ENCODE assay signal across 34 mouse cellular contexts in genomic region chr11:83646356-83647149, GRCm38 (mm10). TPM values are rescaled to one million over a fixed set of nuclear protein-coding genes. Genes with fewer than 3 reads are reported as not detected.
DNase-seq lines count a peak whose midpoint lies in the region; TF ChIP-seq lines count a peak whose summit lies in the region.
"Had no signal": no experiment of that assay in that cellular context is flagged by ENCODE, and none has a peak within 500 bp of the region (broad histone marks: within the 10 kb centered on the region; RNA-seq: fewer than 3 reads in every experiment).

No protein-coding gene starts in this region.

- TF ChIP-seq POLR2A in bone marrow macrophage, adult 2 months (IDR thresholded peaks at IDR 0.05; ENCODE audit: borderline replicate concordance, low read depth, low read length): no peak

- WGBS in macrophage (ENCODE audit: missing documents): 98% methylated on average over 6 of the region's 6 CpGs

- peak; percentile 16 for DNase-seq in adrenal gland, postnatal 10 days
- no peak for DNase-seq in adrenal gland, postnatal 4 days (ENCODE audit: low spot score in 2 of 2)
- peak; percentile 76 for DNase-seq in heart, adult 11 months
- no peak for DNase-seq in heart, postnatal 10 days
- no peak for DNase-seq in kidney, adult 11 months
- no peak for DNase-seq in layer of hippocampus, adult 9-10 months (ENCODE audit: low spot score)
- DNase-seq: adrenal gland, postnatal 25 days; cerebellum, adult 11 months; cerebellum, adult 2 months; cerebellum, adult 9-11 months; cerebellum, postnatal 25 days; forebrain, postnatal 0 days; gastrocnemius, adult 2 months; gastrocnemius, postnatal 25 days; heart, postnatal 36 days; kidney, adult 2 months had no signal

- peaks cover 14% of the 10 kb centered on the region for H3K79me2 ChIP-seq in macrophage (ENCODE audit: inconsistent target)

- peak overlapping the region; percentile 35 for H3K27ac ChIP-seq in bone marrow macrophage, adult 2 months (ENCODE audit: insufficient read depth, low read depth, low read length)
- H3K27ac ChIP-seq in macrophage: peak overlapping the region; percentile 98
- H3K27ac ChIP-seq: embryonic facial prominence, embryonic 13.5 days; gastrocnemius, adult 2 months; hindbrain, embryonic 10.5 days; hindbrain, embryonic 13.5 days; hindbrain, postnatal 0 days had no signal

- TF ChIP-seq CTCF in bone marrow macrophage, adult 2 months (IDR thresholded peaks at IDR 0.05; ENCODE audit: low read depth, low read length): no peak

- H3K4me1 ChIP-seq in bone marrow macrophage, adult 2 months (ENCODE audit: control insufficient read depth, insufficient read depth, low read length): peaks cover 22% of the 10 kb centered on the region
- H3K4me1 ChIP-seq: embryonic facial prominence, embryonic 13.5 days; hindbrain, embryonic 10.5 days; hindbrain, embryonic 13.5 days had no signal

- intact Hi-C loops in heart, postnatal 10 days (cut with DNase I): no loop called here

- H3K36me3 ChIP-seq in macrophage (ENCODE audit: inconsistent target): peaks cover under 1% of the 10 kb centered on the region; the same call in 1 of the 2 replicates
- H3K36me3 ChIP-seq: embryonic facial prominence, embryonic 13.5 days; G1E; hindbrain, embryonic 10.5 days; hindbrain, embryonic 13.5 days had no signal

- no peak overlapping the region for H3K4me3 ChIP-seq in bone marrow macrophage, adult 2 months (ENCODE audit: insufficient read depth, low read length)
- no peak overlapping the region for H3K4me3 ChIP-seq in macrophage (ENCODE audit: inconsistent target)
- H3K4me3 ChIP-seq: embryonic facial prominence, embryonic 13.5 days; gastrocnemius, adult 2 months; hindbrain, embryonic 10.5 days; hindbrain, embryonic 13.5 days had no signal

RNA-seq across cellular contexts. Expression of gene Rpl9-ps1, which starts 1.1 kb away (rescaled TPM):
- not detected for total RNA-seq in adrenal gland, postnatal 10 days (2021)
- not detected for total RNA-seq in adrenal gland, postnatal 4 days (2021)
- not detected for total RNA-seq in heart, postnatal 10 days (2021)
- polyA plus RNA-seq in bone marrow macrophage, adult 2 months (2012; ENCODE audit: insufficient read depth, insufficient read length, missing spikeins): not detected in 2 replicates
- total RNA-seq in macrophage (2018; cell fraction: chromatin; rRNA removed): 1 to 10 TPM in 8 of 26 experiments, not detected in 18; 1.8 to 4.2 (median 2.2) TPM
- total RNA-seq in macrophage (2018; cell fraction: cytosol; rRNA removed): under 1 TPM in 3 of 26 experiments, not detected in 23; 0.29 to 0.41 (median 0.33) TPM
- 1 to 10 TPM in 13 of 26 experiments, not detected in 13; 1.2 to 5.7 (median 2.4) TPM for total RNA-seq in macrophage (2018; cell fraction: nucleus; rRNA removed)
- polyA plus RNA-seq in macrophage (2018): not detected in 3 replicates
- total RNA-seq: adrenal gland, postnatal 25 days; CH12.LX; forebrain, postnatal 0 days; G1E; gastrocnemius, adult 2 months; gastrocnemius, postnatal 25 days; granulocyte monocyte progenitor cell, adult 5-6 weeks; heart, adult 8-10 months; heart, postnatal 36 days; hindbrain, postnatal 0 days had no signal
- polyA plus RNA-seq: cerebellum, adult 2 months; embryonic facial prominence, embryonic 13.5 days; forebrain, embryonic 11.5 days; forebrain, embryonic 14.5 days; forebrain, postnatal 0 days; frontal cortex, adult 2 months; G1E; heart, embryonic 11.5 days; heart, embryonic 14.5 days; heart, postnatal 0 days; hindbrain, embryonic 10.5 days; hindbrain, embryonic 13.5 days; hindbrain, postnatal 0 days; inflammation-experienced regulatory T-cells, adult 6 months; intestine, embryonic 16.5 days; kidney, adult 2 months had no signal

RNA-seq across cellular contexts. Expression of gene Ccl3, which starts 2.6 kb away (rescaled TPM):
- under 1 TPM in 1 of 2 experiments, not detected in 1; 0.36 TPM for total RNA-seq in adrenal gland, postnatal 10 days (2021)
- total RNA-seq in adrenal gland, postnatal 4 days (2021): under 1 TPM in 1 of 2 experiments, not detected in 1; 0.56 TPM
- total RNA-seq in heart, postnatal 10 days (2021): under 1 TPM in 1 of 2 experiments, not detected in 1; 0.35 TPM
- polyA plus RNA-seq in bone marrow macrophage, adult 2 months (2012; ENCODE audit: insufficient read depth, insufficient read length, missing spikeins): 129 and 135 TPM in 2 replicates
- total RNA-seq in macrophage (2018; cell fraction: chromatin; rRNA removed): 100 to 1,000 TPM in 21 of 26 experiments, 10 to 100 TPM in 5; 68.7 to 743 (median 252) TPM
- total RNA-seq in macrophage (2018; cell fraction: cytosol; rRNA removed): 1,000 to 10,000 TPM in 14 of 26 experiments, 100 to 1,000 TPM in 12; 325 to 6,363 (median 1,124) TPM
- total RNA-seq in macrophage (2018; cell fraction: nucleus; rRNA removed): 1,000 to 10,000 TPM in 15 of 26 experiments, 100 to 1,000 TPM in 11; 331 to 4,588 (median 1,236) TPM
- 203 to 397 TPM (median 307 TPM) in 3 replicates for polyA plus RNA-seq in macrophage (2018)
- total RNA-seq: gastrocnemius, adult 2 months; gastrocnemius, postnatal 25 days; heart, adult 8-10 months; heart, postnatal 36 days had no signal
- polyA plus RNA-seq: G1E had no signal

RNA-seq across cellular contexts. Expression of gene Ccl4, which starts 15.8 kb away (rescaled TPM):
- total RNA-seq in adrenal gland, postnatal 10 days (2021): not detected
- under 1 TPM in 1 of 2 experiments, not detected in 1; 0.51 TPM for total RNA-seq in adrenal gland, postnatal 4 days (2021)
- not detected for total RNA-seq in heart, postnatal 10 days (2021)
- polyA plus RNA-seq in bone marrow macrophage, adult 2 months (2012; ENCODE audit: insufficient read depth, insufficient read length, missing spikeins): 78.8 and 104 TPM in 2 replicates
- total RNA-seq in macrophage (2018; cell fraction: chromatin; rRNA removed): 1,000 to 10,000 TPM in 4 of 26 experiments, 100 to 1,000 TPM in 21, 10 to 100 TPM in 1; 90.2 to 1,268 (median 418) TPM
- 1,000 to 10,000 TPM in 13 of 26 experiments, 100 to 1,000 TPM in 13; 245 to 6,609 (median 1,184) TPM for total RNA-seq in macrophage (2018; cell fraction: cytosol; rRNA removed)
- total RNA-seq in macrophage (2018; cell fraction: nucleus; rRNA removed): 1,000 to 10,000 TPM in 16 of 26 experiments, 100 to 1,000 TPM in 10; 156 to 4,947 (median 1,739) TPM
- 101 to 412 TPM (median 201 TPM) in 3 replicates for polyA plus RNA-seq in macrophage (2018)
- total RNA-seq: adrenal gland, postnatal 25 days; forebrain, postnatal 0 days; gastrocnemius, adult 2 months; gastrocnemius, postnatal 25 days; heart, adult 8-10 months; heart, postnatal 36 days; hindbrain, postnatal 0 days had no signal
- polyA plus RNA-seq: forebrain, embryonic 11.5 days; G1E had no signal

RNA-seq across cellular contexts. Expression of gene Ccl6, which starts 53.7 kb away (rescaled TPM):
- 10 to 100 TPM in 1 of 2 experiments, 1 to 10 TPM in 1; 6.6 to 12.9 TPM for total RNA-seq in adrenal gland, postnatal 10 days (2021)
- total RNA-seq in adrenal gland, postnatal 4 days (2021): 1 to 10 TPM; 7.0 to 9.3 TPM
- total RNA-seq in heart, postnatal 10 days (2021): 1 to 10 TPM; 3.0 to 4.5 TPM
- polyA plus RNA-seq in bone marrow macrophage, adult 2 months (2012; ENCODE audit: insufficient read depth, insufficient read length, missing spikeins): 168 and 174 TPM in 2 replicates
- total RNA-seq in macrophage (2018; cell fraction: chromatin; rRNA removed): 100 to 1,000 TPM in 5 of 26 experiments, 10 to 100 TPM in 21; 13.7 to 172 (median 40.9) TPM
- 100 to 1,000 TPM; 122 to 667 (median 326) TPM for total RNA-seq in macrophage (2018; cell fraction: cytosol; rRNA removed)
- 100 to 1,000 TPM in 13 of 26 experiments, 10 to 100 TPM in 13; 47.6 to 271 (median 103) TPM for total RNA-seq in macrophage (2018; cell fraction: nucleus; rRNA removed)
- 508 to 1,107 TPM (median 907 TPM) in 3 replicates for polyA plus RNA-seq in macrophage (2018)
- total RNA-seq: hindbrain, postnatal 0 days had no signal

RNA-seq across cellular contexts. Expression of gene Wfdc17, which starts 57.2 kb away (rescaled TPM):
- 1 to 10 TPM; 1.5 to 2.4 TPM for total RNA-seq in adrenal gland, postnatal 10 days (2021)
- total RNA-seq in adrenal gland, postnatal 4 days (2021): under 1 TPM in 1 of 2 experiments, not detected in 1; 0.87 TPM
- 1 to 10 TPM in 1 of 2 experiments, under 1 TPM in 1; 0.91 to 1.1 TPM for total RNA-seq in heart, postnatal 10 days (2021)
- 530 and 532 TPM in 2 replicates for polyA plus RNA-seq in bone marrow macrophage, adult 2 months (2012; ENCODE audit: insufficient read depth, insufficient read length, missing spikeins)
- total RNA-seq in macrophage (2018; cell fraction: chromatin; rRNA removed): 10 to 100 TPM in 25 of 26 experiments, 1 to 10 TPM in 1; 9.2 to 36.1 (median 20.8) TPM
- 1,000 to 10,000 TPM; 1,028 to 1,534 (median 1,306) TPM for total RNA-seq in macrophage (2018; cell fraction: cytosol; rRNA removed)
- total RNA-seq in macrophage (2018; cell fraction: nucleus; rRNA removed): 100 to 1,000 TPM; 120 to 399 (median 211) TPM
- 635 to 1,651 TPM (median 1,108 TPM) in 3 replicates for polyA plus RNA-seq in macrophage (2018)
- total RNA-seq: CH12.LX; forebrain, postnatal 0 days; G1E; granulocyte monocyte progenitor cell, adult 5-6 weeks; hindbrain, postnatal 0 days had no signal
- polyA plus RNA-seq: forebrain, embryonic 14.5 days; forebrain, postnatal 0 days; G1E had no signal

Comparison
In these comparisons a context has a peak if more than half of its experiments do, and no peak if none do; other contexts are left out.
1. DNase-seq: peak in adrenal gland, postnatal 10 days (single experiment) and heart, adult 11 months (single experiment); none in adrenal gland, postnatal 4 days (0 of 2), heart, postnatal 10 days (0 of 2), kidney, adult 11 months (single experiment) and layer of hippocampus, adult 9-10 months (single experiment).